In the genomic region with DNA sequence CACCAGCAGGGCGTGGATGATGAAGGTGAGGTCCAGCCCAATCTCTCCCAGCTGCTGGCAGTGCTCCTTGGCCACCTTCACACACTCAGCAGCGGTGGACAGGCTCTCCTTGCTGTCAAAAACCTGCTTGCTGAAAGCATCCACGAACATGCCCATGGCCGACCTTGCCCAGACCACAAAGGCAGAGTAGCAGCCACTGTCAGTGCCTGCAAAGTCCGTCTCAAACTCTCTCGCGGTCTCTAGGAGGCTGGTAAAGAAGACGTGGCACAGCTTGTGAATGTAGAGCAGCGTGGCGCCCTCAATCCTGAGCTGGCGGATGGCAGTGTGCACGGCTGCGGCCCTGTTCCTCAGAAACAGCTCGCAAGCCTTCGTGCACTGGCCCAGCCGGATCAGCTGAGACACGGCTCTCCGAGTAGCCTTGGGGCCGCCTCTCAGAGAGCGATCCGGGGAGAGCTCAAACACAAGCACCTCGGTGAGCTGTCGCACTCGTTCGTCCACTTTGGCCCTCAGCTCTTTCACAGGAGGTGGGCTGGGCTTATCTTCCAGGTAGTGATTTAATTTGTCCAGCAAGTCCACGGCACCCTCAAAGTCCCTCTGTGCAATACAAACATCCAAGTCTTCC, we compare ENCODE assay signal across 7 mouse cellular contexts. TPM values are rescaled to one million over a fixed set of nuclear protein-coding genes. Genes with fewer than 3 reads are reported as not detected.
A peak's percentile ranks its signal among the peaks of the same experiment; 100 is the strongest.
DNase-seq lines count a peak whose midpoint lies in the region; ATAC-seq and TF ChIP-seq lines count a peak whose summit lies in the region.

No protein-coding gene starts in this region.

- H3K4me2 ChIP-seq in lung, embryonic 15.5 days, result peak overlapping the region; percentile 98
- peak overlapping the region; percentile 96 for H3K4me2 ChIP-seq in heart, postnatal 0 days (ENCODE audit: low read depth, low read length)

- no peak for DNase-seq in lung, postnatal 10 days
- DNase-seq in embryonic facial prominence, embryonic 10.5 days (ENCODE audit: low spot score), result no peak
- no peak for DNase-seq in heart, postnatal 0 days (ENCODE audit: low spot score)
- no peak for DNase-seq in frontal cortex, postnatal 14 days (ENCODE audit: low spot score in 2 of 2)
- DNase-seq in cerebellum, adult 8-10 months, result no peak

- peaks cover 24% of the 10 kb centered on the region for H3K4me1 ChIP-seq in lung, embryonic 15.5 days
- H3K4me1 ChIP-seq in embryonic facial prominence, embryonic 10.5 days, result peaks cover 40% of the 10 kb centered on the region
- peaks cover 13% of the 10 kb centered on the region for H3K4me1 ChIP-seq in heart, postnatal 0 days (ENCODE audit: control insufficient read depth, insufficient read depth)

- peak overlapping the region; percentile 83 for H3K9ac ChIP-seq in lung, embryonic 15.5 days
- peak overlapping the region; percentile 79; the same call in 1 of the 2 replicates for H3K9ac ChIP-seq in heart, postnatal 0 days (replicated peaks; ENCODE audit: low read depth, low read length)

- no peaks in the 10 kb centered on the region for H3K9me3 ChIP-seq in lung, embryonic 15.5 days
- no peaks in the 10 kb centered on the region for H3K9me3 ChIP-seq in embryonic facial prominence, embryonic 10.5 days
- H3K9me3 ChIP-seq in heart, postnatal 0 days (replicated peaks; ENCODE audit: control insufficient read depth, low read length), result no peaks in the 10 kb centered on the region

- WGBS in lung, embryonic 15.5 days, result 49% methylated on average over 26 of the region's 26 CpGs
- WGBS in embryonic facial prominence, embryonic 10.5 days, result 81% methylated on average over 26 of the region's 26 CpGs
- WGBS in heart, postnatal 0 days, result 79% methylated on average over 26 of the region's 26 CpGs
- WGBS in macrophage (ENCODE audit: missing documents), result 89% methylated on average over 26 of the region's 26 CpGs

- H3K27me3 ChIP-seq in lung, embryonic 15.5 days, result no peaks in the 10 kb centered on the region
- no peaks in the 10 kb centered on the region for H3K27me3 ChIP-seq in embryonic facial prominence, embryonic 10.5 days (replicated peaks; ENCODE audit: low read depth, poor library complexity, severe bottlenecking)
- no peaks in the 10 kb centered on the region for H3K27me3 ChIP-seq in heart, postnatal 0 days (ENCODE audit: control insufficient read depth, insufficient read depth, low read length)

- no peak for TF ChIP-seq EP300 in heart, postnatal 0 days (IDR thresholded peaks at IDR 0.05; ENCODE audit: low read depth)

- H3K79me2 ChIP-seq in macrophage (ENCODE audit: inconsistent target), result peaks cover 74% of the 10 kb centered on the region

- peak; percentile 32; the same call in 1 of the 2 replicates for ATAC-seq in lung, embryonic 15.5 days (ENCODE audit: borderline replicate concordance, extremely low read depth, low FRiP score, low TSS enrichment)
- ATAC-seq in heart, postnatal 0 days (ENCODE audit: insufficient read depth, low read depth), result no peak

- H3K36me3 ChIP-seq in lung, embryonic 15.5 days, result peaks cover 38% of the 10 kb centered on the region
- H3K36me3 ChIP-seq in embryonic facial prominence, embryonic 10.5 days (replicated peaks), result peaks cover 54% of the 10 kb centered on the region
- peaks cover 42% of the 10 kb centered on the region for H3K36me3 ChIP-seq in heart, postnatal 0 days (replicated peaks; ENCODE audit: control insufficient read depth, insufficient read depth, low read length)
- peaks cover 35% of the 10 kb centered on the region for H3K36me3 ChIP-seq in macrophage (ENCODE audit: inconsistent target)

- TF ChIP-seq CTCF in heart, postnatal 0 days (IDR thresholded peaks at IDR 0.05; ENCODE audit: low read depth), result no peak

- H3K27ac ChIP-seq in lung, embryonic 15.5 days, result peak overlapping the region; percentile 90
- peak overlapping the region; percentile 86; the same call in 1 of the 2 replicates for H3K27ac ChIP-seq in embryonic facial prominence, embryonic 10.5 days (replicated peaks)
- H3K27ac ChIP-seq in heart, postnatal 0 days (ENCODE audit: low read depth), result no peak overlapping the region
- no peak overlapping the region for H3K27ac ChIP-seq in macrophage

- peak overlapping the region; percentile 94 for H3K4me3 ChIP-seq in lung, embryonic 15.5 days
- peak overlapping the region; percentile 98 for H3K4me3 ChIP-seq in embryonic facial prominence, embryonic 10.5 days
- peak overlapping the region; percentile 82 for H3K4me3 ChIP-seq in heart, postnatal 0 days (ENCODE audit: low read depth, low read length)
- H3K4me3 ChIP-seq in macrophage (ENCODE audit: inconsistent target), result peak overlapping the region; percentile 45; the same call in 1 of the 2 replicates

RNA-seq across cellular contexts. Expression of a gene that starts 1.4 kb away (rescaled TPM):
- 8.8 and 9.7 TPM in 2 replicates for polyA plus RNA-seq in lung, embryonic 15.5 days (2015; fragmentation: Nextera tagmentation; extraction: Ambion mirVana)
- 8.5 and 8.7 TPM in 2 replicates for polyA plus RNA-seq in embryonic facial prominence, embryonic 10.5 days (2016; fragmentation: Nextera tagmentation; extraction: Ambion mirVana)
- total RNA-seq in heart, postnatal 0 days (2014; rRNA removed; ENCODE audit: low replicate concordance), result 9.0 and 16.9 TPM in 2 replicates
- polyA plus RNA-seq in heart, postnatal 0 days (2015; fragmentation: Nextera tagmentation; extraction: Ambion mirVana), result 5.0 and 5.3 TPM in 2 replicates
- 10 to 100 TPM in 17 of 26 experiments, 1 to 10 TPM in 9; 1.6 to 28.9 (median 11.0) TPM for total RNA-seq in macrophage (2018; cell fraction: chromatin; rRNA removed)
- total RNA-seq in macrophage (2018; cell fraction: cytosol; rRNA removed), result 10 to 100 TPM; 10.7 to 27.2 (median 17.8) TPM
- total RNA-seq in macrophage (2018; cell fraction: nucleus; rRNA removed), result 10 to 100 TPM in 24 of 26 experiments, 1 to 10 TPM in 2; 8.6 to 32.9 (median 17.3) TPM
- 8.3 to 14.5 TPM (median 12.6 TPM) in 3 replicates for polyA plus RNA-seq in macrophage (2018)

RNA-seq across cellular contexts. Expression of a gene that starts 1.6 kb away (rescaled TPM):
- 10.3 and 10.5 TPM in 2 replicates for polyA plus RNA-seq in lung, embryonic 15.5 days (2015; fragmentation: Nextera tagmentation; extraction: Ambion mirVana)
- 9.5 and 10.3 TPM in 2 replicates for polyA plus RNA-seq in embryonic facial prominence, embryonic 10.5 days (2016; fragmentation: Nextera tagmentation; extraction: Ambion mirVana)
- 9.6 and 14.5 TPM in 2 replicates for total RNA-seq in heart, postnatal 0 days (2014; rRNA removed; ENCODE audit: low replicate concordance)
- polyA plus RNA-seq in heart, postnatal 0 days (2015; fragmentation: Nextera tagmentation; extraction: Ambion mirVana), result 5.1 and 6.7 TPM in 2 replicates
- total RNA-seq in macrophage (2018; cell fraction: chromatin; rRNA removed), result 10 to 100 TPM in 25 of 26 experiments, 1 to 10 TPM in 1; 9.3 to 47.1 (median 27.5) TPM
- total RNA-seq in macrophage (2018; cell fraction: cytosol; rRNA removed), result 10 to 100 TPM; 11.4 to 19.2 (median 15.5) TPM
- total RNA-seq in macrophage (2018; cell fraction: nucleus; rRNA removed), result 10 to 100 TPM; 13.0 to 38.1 (median 27.0) TPM
- 11.4 to 15.2 TPM (median 12.6 TPM) in 3 replicates for polyA plus RNA-seq in macrophage (2018)

RNA-seq across cellular contexts. Expression of a gene that starts 33.2 kb away (rescaled TPM):
- polyA plus RNA-seq in lung, embryonic 15.5 days (2015; fragmentation: Nextera tagmentation; extraction: Ambion mirVana), result 42.0 and 43.9 TPM in 2 replicates
- polyA plus RNA-seq in embryonic facial prominence, embryonic 10.5 days (2016; fragmentation: Nextera tagmentation; extraction: Ambion mirVana), result 77.2 and 82.2 TPM in 2 replicates
- total RNA-seq in heart, postnatal 0 days (2014; rRNA removed; ENCODE audit: low replicate concordance), result 45.9 and 49.9 TPM in 2 replicates
- polyA plus RNA-seq in heart, postnatal 0 days (2015; fragmentation: Nextera tagmentation; extraction: Ambion mirVana), result 49.6 and 50.2 TPM in 2 replicates
- 10 to 100 TPM in 14 of 26 experiments, 1 to 10 TPM in 12; 3.5 to 31.7 (median 11.6) TPM for total RNA-seq in macrophage (2018; cell fraction: chromatin; rRNA removed)
- 10 to 100 TPM in 21 of 26 experiments, 1 to 10 TPM in 5; 7.1 to 16.9 (median 12.5) TPM for total RNA-seq in macrophage (2018; cell fraction: cytosol; rRNA removed)
- total RNA-seq in macrophage (2018; cell fraction: nucleus; rRNA removed), result 10 to 100 TPM in 12 of 26 experiments, 1 to 10 TPM in 14; 4.6 to 30.9 (median 7.7) TPM
- polyA plus RNA-seq in macrophage (2018), result 11.3 to 24.7 TPM (median 17.6 TPM) in 3 replicates

RNA-seq across cellular contexts. Expression of a gene that starts 33.3 kb away (rescaled TPM):
- polyA plus RNA-seq in lung, embryonic 15.5 days (2015; fragmentation: Nextera tagmentation; extraction: Ambion mirVana), result 93.6 and 99.0 TPM in 2 replicates
- 138 and 149 TPM in 2 replicates for polyA plus RNA-seq in embryonic facial prominence, embryonic 10.5 days (2016; fragmentation: Nextera tagmentation; extraction: Ambion mirVana)
- total RNA-seq in heart, postnatal 0 days (2014; rRNA removed; ENCODE audit: low replicate concordance), result 77.2 and 117 TPM in 2 replicates
- 114 and 115 TPM in 2 replicates for polyA plus RNA-seq in heart, postnatal 0 days (2015; fragmentation: Nextera tagmentation; extraction: Ambion mirVana)
- 10 to 100 TPM; 13.0 to 86.1 (median 52.1) TPM for total RNA-seq in macrophage (2018; cell fraction: chromatin; rRNA removed)
- total RNA-seq in macrophage (2018; cell fraction: cytosol; rRNA removed), result 10 to 100 TPM; 18.8 to 41.4 (median 26.3) TPM
- total RNA-seq in macrophage (2018; cell fraction: nucleus; rRNA removed), result 10 to 100 TPM; 15.4 to 64.8 (median 37.3) TPM
- 34.0 to 66.4 TPM (median 41.8 TPM) in 3 replicates for polyA plus RNA-seq in macrophage (2018)

RNA-seq across cellular contexts. Expression of a gene that starts 53.0 kb away (rescaled TPM):
- 12.0 and 13.3 TPM in 2 replicates for polyA plus RNA-seq in lung, embryonic 15.5 days (2015; fragmentation: Nextera tagmentation; extraction: Ambion mirVana)
- polyA plus RNA-seq in embryonic facial prominence, embryonic 10.5 days (2016; fragmentation: Nextera tagmentation; extraction: Ambion mirVana), result 10.2 and 10.9 TPM in 2 replicates
- 60.9 and 79.6 TPM in 2 replicates for total RNA-seq in heart, postnatal 0 days (2014; rRNA removed; ENCODE audit: low replicate concordance)
- 16.5 and 17.7 TPM in 2 replicates for polyA plus RNA-seq in heart, postnatal 0 days (2015; fragmentation: Nextera tagmentation; extraction: Ambion mirVana)
- 1 to 10 TPM in 21 of 26 experiments, under 1 TPM in 5; 0.66 to 8.2 (median 4.0) TPM for total RNA-seq in macrophage (2018; cell fraction: chromatin; rRNA removed)
- 10 to 100 TPM; 10.2 to 26.2 (median 15.4) TPM for total RNA-seq in macrophage (2018; cell fraction: cytosol; rRNA removed)
- total RNA-seq in macrophage (2018; cell fraction: nucleus; rRNA removed), result 10 to 100 TPM in 11 of 26 experiments, 1 to 10 TPM in 15; 4.6 to 20.1 (median 9.1) TPM
- 16.9 to 25.1 TPM (median 21.7 TPM) in 3 replicates for polyA plus RNA-seq in macrophage (2018)

Comparison
In these comparisons a context has a peak if more than half of its experiments do, and no peak if none do; other contexts are left out.
1. H3K27ac ChIP-seq: peak in lung, embryonic 15.5 days (single experiment) and embryonic facial prominence, embryonic 10.5 days (single experiment); none in heart, postnatal 0 days (single experiment) and macrophage (single experiment).
2. H3K4me3 ChIP-seq: peak in every context shown above with its lines; median percentile 98 in embryonic facial prominence, embryonic 10.5 days; 94 in lung, embryonic 15.5 days; 82 in heart, postnatal 0 days; 45 in macrophage.